Mouse (Mus musculus): ENCODE measurements around the gene Mtor. TPM values are rescaled to one million over a fixed set of nuclear protein-coding genes. Genes with fewer than 3 reads are reported as not detected.

Mtor gene
- polyA plus RNA-seq, 1 experiment from 2014 or later, result 21.8 TPM

GRCm38 (mm10) chr4:148549106-148549505 lies 100.7 kb downstream of the Mtor start:
- WGBS, result 89% methylated on average over 4 of the region's 4 CpGs
- ATAC-seq (ENCODE audit: insufficient number of reproducible peaks, low FRiP score), result no peak
- no peak overlapping the region for H3K9ac ChIP-seq
- H3K36me3 ChIP-seq, result peaks cover 94% of the 10 kb centered on the region
- no peaks in the 10 kb centered on the region for H3K27me3 ChIP-seq (replicated peaks)
- no peak overlapping the region for H3K4me3 ChIP-seq
- H3K27ac ChIP-seq (ENCODE audit: poor library complexity, severe bottlenecking), result no peak overlapping the region
- no peaks in the 10 kb centered on the region for H3K4me1 ChIP-seq (replicated peaks)
- H3K4me2 ChIP-seq, result no peak overlapping the region
- no peaks in the 10 kb centered on the region for H3K9me3 ChIP-seq (replicated peaks)

GRCm38 (mm10) chr4:148557766-148558165 lies 109.4 kb downstream of the Mtor start:
- ATAC-seq (ENCODE audit: insufficient number of reproducible peaks, low FRiP score), result peak; percentile 30; the same call in 1 of the 2 replicates
- no peak overlapping the region for H3K27ac ChIP-seq (ENCODE audit: poor library complexity, severe bottlenecking)
- no peaks in the 10 kb centered on the region for H3K27me3 ChIP-seq (replicated peaks)
- 22% methylated on average over 6 of the region's 6 CpGs for WGBS
- H3K9me3 ChIP-seq (replicated peaks), result no peaks in the 10 kb centered on the region
- H3K4me1 ChIP-seq (replicated peaks), result no peaks in the 10 kb centered on the region; the same call in 1 of the 2 replicates
- peak overlapping the region; percentile 78 for H3K4me3 ChIP-seq
- peak overlapping the region; percentile 90 for H3K9ac ChIP-seq
- peaks cover 73% of the 10 kb centered on the region for H3K36me3 ChIP-seq
- H3K4me2 ChIP-seq, result peak overlapping the region; percentile 70

- Histone ChIP-seq H3K4me2 (peak within 1 kb of the TSS; percentile 70), H3K9ac (peak within 1 kb of the TSS; percentile 90), H3K4me3 (peak within 1 kb of the TSS; percentile 78), H3K36me3 (peaks cover 73% of the 10 kb centered on the region), H3K27ac (ENCODE audit: poor library complexity, severe bottlenecking) (peak within 1 kb of the TSS; percentile 80), H3K4me1 (replicated peaks) (no peaks in the 10 kb centered on the region; the same call in 1 of the 2 replicates), H3K27me3 (replicated peaks) (no peaks in the 10 kb centered on the region), H3K9me3 (replicated peaks) (no peaks in the 10 kb centered on the region)
- ATAC-seq (ENCODE audit: insufficient number of reproducible peaks, low FRiP score), result peak; percentile 91
- under 1% methylated on average over 63 of the region's 63 CpGs for WGBS
Observed at GRCm38 (mm10) chr4:148558297-148559000, 110.0 kb downstream of the Mtor start, which contains the start of gene Exosc10. TSS of gene Exosc10 (plus strand) at chr4:148558429.

GRCm38 (mm10) chr4:148562676-148563075 lies 114.3 kb downstream of the Mtor start:
- H3K4me2 ChIP-seq, result no peak overlapping the region
- no peak overlapping the region for H3K4me3 ChIP-seq
- no peak for ATAC-seq (ENCODE audit: insufficient number of reproducible peaks, low FRiP score)
- WGBS, result 92% methylated on average over 17 of the region's 17 CpGs
- no peaks in the 10 kb centered on the region; the same call in 1 of the 2 replicates for H3K4me1 ChIP-seq (replicated peaks)
- H3K9ac ChIP-seq, result no peak overlapping the region
- no peaks in the 10 kb centered on the region for H3K9me3 ChIP-seq (replicated peaks)
- no peaks in the 10 kb centered on the region for H3K27me3 ChIP-seq (replicated peaks)
- peaks cover 80% of the 10 kb centered on the region for H3K36me3 ChIP-seq
- no peak overlapping the region for H3K27ac ChIP-seq (ENCODE audit: poor library complexity, severe bottlenecking)

- ATAC-seq (ENCODE audit: insufficient number of reproducible peaks, low FRiP score), result no peak
- Histone ChIP-seq H3K4me1 (replicated peaks) (no peaks in the 10 kb centered on the region), H3K9me3 (replicated peaks) (no peaks in the 10 kb centered on the region), H3K36me3 (peaks cover 89% of the 10 kb centered on the region), H3K4me3 (no peak overlapping the region), H3K4me2 (no peak overlapping the region), H3K9ac (no peak overlapping the region), H3K27ac (ENCODE audit: poor library complexity, severe bottlenecking) (no peak overlapping the region), H3K27me3 (replicated peaks) (no peaks in the 10 kb centered on the region)
- 95% methylated on average over 12 of the region's 12 CpGs for WGBS
Observed at GRCm38 (mm10) chr4:148563595-148563994, 115.2 kb downstream of the Mtor start.

- Histone ChIP-seq H3K9me3 (replicated peaks) (no peaks in the 10 kb centered on the region), H3K4me2 (no peak overlapping the region), H3K27me3 (replicated peaks) (no peaks in the 10 kb centered on the region), H3K27ac (ENCODE audit: poor library complexity, severe bottlenecking) (no peak overlapping the region), H3K36me3 (peaks cover 98% of the 10 kb centered on the region), H3K4me3 (no peak overlapping the region), H3K4me1 (replicated peaks) (no peaks in the 10 kb centered on the region), H3K9ac (no peak overlapping the region)
- WGBS, result 83% methylated on average over 10 of the region's 10 CpGs
- ATAC-seq (ENCODE audit: insufficient number of reproducible peaks, low FRiP score), result no peak
Observed at GRCm38 (mm10) chr4:148570138-148570537, 121.7 kb downstream of the Mtor start.

GRCm38 (mm10) chr4:148570693-148571295 lies 122.4 kb downstream of the Mtor start:
- WGBS, result 93% methylated on average over 9 of the region's 9 CpGs
- H3K36me3 ChIP-seq, result peaks cover 98% of the 10 kb centered on the region
- H3K27me3 ChIP-seq (replicated peaks), result no peaks in the 10 kb centered on the region
- no peak overlapping the region for H3K4me3 ChIP-seq
- no peak overlapping the region for H3K4me2 ChIP-seq
- no peaks in the 10 kb centered on the region for H3K9me3 ChIP-seq (replicated peaks)
- no peaks in the 10 kb centered on the region for H3K4me1 ChIP-seq (replicated peaks)
- ATAC-seq (ENCODE audit: insufficient number of reproducible peaks, low FRiP score), result no peak
- no peak overlapping the region for H3K9ac ChIP-seq
- H3K27ac ChIP-seq (ENCODE audit: poor library complexity, severe bottlenecking), result no peak overlapping the region

- Histone ChIP-seq H3K27me3 (replicated peaks) (no peaks in the 10 kb centered on the region), H3K36me3 (peaks cover 97% of the 10 kb centered on the region), H3K4me2 (no peak overlapping the region), H3K9me3 (replicated peaks) (no peaks in the 10 kb centered on the region), H3K4me1 (replicated peaks) (no peaks in the 10 kb centered on the region), H3K27ac (ENCODE audit: poor library complexity, severe bottlenecking) (no peak overlapping the region), H3K4me3 (no peak overlapping the region), H3K9ac (no peak overlapping the region)
- no peak for ATAC-seq (ENCODE audit: insufficient number of reproducible peaks, low FRiP score)
- 79% methylated on average over 7 of the region's 7 CpGs for WGBS
Observed at GRCm38 (mm10) chr4:148573222-148573621, 124.8 kb downstream of the Mtor start.

GRCm38 (mm10) chr4:148580765-148581164 lies 132.4 kb downstream of the Mtor start:
- H3K4me3 ChIP-seq, result no peak overlapping the region
- H3K9me3 ChIP-seq (replicated peaks), result no peaks in the 10 kb centered on the region
- WGBS, result 88% methylated on average over 9 of the region's 9 CpGs
- H3K9ac ChIP-seq, result no peak overlapping the region
- H3K36me3 ChIP-seq, result peaks cover 76% of the 10 kb centered on the region
- H3K27ac ChIP-seq (ENCODE audit: poor library complexity, severe bottlenecking), result no peak overlapping the region
- no peak for ATAC-seq (ENCODE audit: insufficient number of reproducible peaks, low FRiP score)
- H3K27me3 ChIP-seq (replicated peaks), result no peaks in the 10 kb centered on the region
- H3K4me1 ChIP-seq (replicated peaks), result peaks cover 8% of the 10 kb centered on the region; the same call in 1 of the 2 replicates
- no peak overlapping the region for H3K4me2 ChIP-seq

GRCm38 (mm10) chr4:148581422-148581821 lies 133.0 kb downstream of the Mtor start:
- Histone ChIP-seq H3K27ac (ENCODE audit: poor library complexity, severe bottlenecking) (no peak overlapping the region), H3K4me3 (no peak overlapping the region), H3K4me2 (no peak overlapping the region), H3K9me3 (replicated peaks) (no peaks in the 10 kb centered on the region), H3K36me3 (peaks cover 70% of the 10 kb centered on the region), H3K4me1 (replicated peaks) (peaks cover 8% of the 10 kb centered on the region; the same call in 1 of the 2 replicates), H3K9ac (no peak overlapping the region), H3K27me3 (replicated peaks) (no peaks in the 10 kb centered on the region)
- 90% methylated on average over 5 of the region's 5 CpGs for WGBS
- no peak for ATAC-seq (ENCODE audit: insufficient number of reproducible peaks, low FRiP score)

- WGBS, result 31% methylated on average over 4 of the region's 4 CpGs
- H3K4me2 ChIP-seq, result no peak overlapping the region
- ATAC-seq (ENCODE audit: insufficient number of reproducible peaks, low FRiP score), result no peak
- no peaks in the 10 kb centered on the region for H3K27me3 ChIP-seq (replicated peaks)
- H3K27ac ChIP-seq (ENCODE audit: poor library complexity, severe bottlenecking), result no peak overlapping the region
- peaks cover 8% of the 10 kb centered on the region; the same call in 1 of the 2 replicates for H3K4me1 ChIP-seq (replicated peaks)
- H3K4me3 ChIP-seq, result no peak overlapping the region
- H3K9me3 ChIP-seq (replicated peaks), result no peaks in the 10 kb centered on the region
- H3K36me3 ChIP-seq, result peaks cover 53% of the 10 kb centered on the region
- no peak overlapping the region for H3K9ac ChIP-seq
Observed at GRCm38 (mm10) chr4:148583257-148583656, 134.8 kb downstream of the Mtor start.
